Mouse (Mus musculus) neural tube, embryonic 14.5 days (tissue): ENCODE measurements around the gene Slc17a7. TPM values are rescaled to one million over a fixed set of nuclear protein-coding genes. Genes with fewer than 3 reads are reported as not detected.

ENCODE experiments used
- ATAC-seq: fragments of 200-750 bp; cut with Nextera tagmentation; 2 replicates; pipeline ENCODE4 v1.8.0; 2017; ENCODE audit warnings: low read depth, mild to moderate bottlenecking, moderate TSS enrichment, moderate library complexity
- H3K27ac ChIP-seq: fragments of 300-500 bp; sonication (generic); 2 replicates; pipeline ENCODE4 v1.5.1; 2014; ENCODE audit warnings: low read depth, mild to moderate bottlenecking, control low read depth, low read length, moderate library complexity, mixed read lengths
- H3K27me3 ChIP-seq: fragments of 300-500 bp; sonication (generic); 2 replicates; pipeline ENCODE4 v1.6.1; 2014; ENCODE audit warnings: low read length; ENCODE audit not compliant: control insufficient read depth, insufficient read depth
- H3K36me3 ChIP-seq: fragments of 300-500 bp; sonication (generic); 2 replicates; pipeline ENCODE4 v1.6.1; 2014; ENCODE audit warnings: low read length, mixed read lengths; ENCODE audit not compliant: control insufficient read depth, insufficient read depth
- H3K4me1 ChIP-seq: fragments of 300-500 bp; sonication (generic); 2 replicates; pipeline ENCODE4 v1.6.1; 2014; ENCODE audit warnings: low read length; ENCODE audit not compliant: control insufficient read depth, insufficient read depth
- H3K4me2 ChIP-seq: fragments of 300-500 bp; sonication (generic); 2 replicates; pipeline ENCODE4 v1.6.1; 2014; ENCODE audit warnings: mild to moderate bottlenecking, low read depth, low read length, control low read depth
- H3K4me3 ChIP-seq: fragments of 300-500 bp; sonication (generic); 2 replicates; pipeline ENCODE4 v1.5.1; 2014; ENCODE audit warnings: low read depth, low read length, control low read depth, mixed read lengths
- H3K9ac ChIP-seq: fragments of 300-500 bp; sonication (generic); replicated peaks from 2 replicates; pipeline ENCODE4 v1.6.1; 2014; ENCODE audit warnings: low read depth, mild to moderate bottlenecking, control low read depth, low read length, mixed read lengths
- H3K9me3 ChIP-seq: fragments of 300-500 bp; sonication (generic); 2 replicates; pipeline ENCODE4 v1.6.1; 2016; ENCODE audit warnings: low read length; ENCODE audit not compliant: control insufficient read depth
- WGBS: fragments of 180-500 bp; shearing (Covaris S2); extraction: QIAGEN DNeasy Blood & Tissue Kit; methylation state at CpG from one replicate; pipeline ENCODE4 v1.1.7; 2014; 5-methylcytosine and 5-hydroxymethylcytosine counted together
- polyA plus RNA-seq: library from polyadenylated mRNA; unstranded; fragments of >200 nt; fragmentation: Nextera tagmentation; extraction: Ambion mirVana; gene quantifications from 2 replicates; pipeline ENCODE4 v1.2.1, GENCODE M21; 2014

Slc17a7 gene
- polyA plus RNA-seq, 1 experiment from 2014 or later = not detected

- H3K9ac ChIP-seq = no peak overlapping the region
- 0 out of 2 replicates have a peak, but pooled peaks cover 18% of the 10 kb centered on the region for H3K36me3 ChIP-seq
- WGBS = 87% methylated on average over 9 of the region's 9 CpGs
- no peak overlapping the region for H3K27ac ChIP-seq
- no peak overlapping the region; the same call in 1 of the 2 replicates for H3K4me2 ChIP-seq
- H3K4me1 ChIP-seq = peaks cover 10% of the 10 kb centered on the region
- no peaks in the 10 kb centered on the region for H3K27me3 ChIP-seq
- H3K9me3 ChIP-seq = no peaks in the 10 kb centered on the region
- no peak for ATAC-seq
- no peak overlapping the region for H3K4me3 ChIP-seq
Observed at GRCm38 (mm10) chr7:45155590-45155989, 8.2 kb upstream of the Slc17a7 start.

GRCm38 (mm10) chr7:45156206-45156605 lies 7.5 kb upstream of the Slc17a7 start:
- Histone ChIP-seq H3K4me3 (no peak overlapping the region), H3K4me2 (no peak overlapping the region), H3K9me3 (no peaks in the 10 kb centered on the region), H3K36me3 (0 out of 2 replicates have a peak, but pooled peaks cover 18% of the 10 kb centered on the region), H3K9ac (no peak overlapping the region), H3K4me1 (peaks cover 10% of the 10 kb centered on the region), H3K27me3 (no peaks in the 10 kb centered on the region), H3K27ac (no peak overlapping the region)
- WGBS = 96% methylated on average over 15 of the region's 15 CpGs
- no peak for ATAC-seq

GRCm38 (mm10) chr7:45157459-45157858 lies 6.3 kb upstream of the Slc17a7 start:
- H3K9me3 ChIP-seq = no peaks in the 10 kb centered on the region
- H3K4me1 ChIP-seq = peaks cover 10% of the 10 kb centered on the region
- H3K27ac ChIP-seq = no peak overlapping the region
- H3K9ac ChIP-seq = no peak overlapping the region
- no peak overlapping the region for H3K4me2 ChIP-seq
- no peak for ATAC-seq
- 0 out of 2 replicates have a peak, but pooled peaks cover 18% of the 10 kb centered on the region for H3K36me3 ChIP-seq
- H3K4me3 ChIP-seq = no peak overlapping the region
- no peaks in the 10 kb centered on the region for H3K27me3 ChIP-seq
- 90% methylated on average over 14 of the region's 14 CpGs for WGBS

GRCm38 (mm10) chr7:45158991-45159390 lies 4.8 kb upstream of the Slc17a7 start:
- ATAC-seq = no peak
- H3K4me2 ChIP-seq = no peak overlapping the region
- H3K9me3 ChIP-seq = no peaks in the 10 kb centered on the region
- H3K9ac ChIP-seq = no peak overlapping the region
- peaks cover 10% of the 10 kb centered on the region for H3K4me1 ChIP-seq
- 94% methylated on average over 6 of the region's 6 CpGs for WGBS
- no peak overlapping the region for H3K27ac ChIP-seq
- no peak overlapping the region for H3K4me3 ChIP-seq
- H3K27me3 ChIP-seq = peaks cover 11% of the 10 kb centered on the region
- H3K36me3 ChIP-seq = 0 out of 2 replicates have a peak, but pooled peaks cover 18% of the 10 kb centered on the region

- 95% methylated on average over 6 of the region's 6 CpGs for WGBS
- Histone ChIP-seq H3K36me3 (0 out of 2 replicates have a peak, but pooled peaks cover 18% of the 10 kb centered on the region), H3K27ac (no peak overlapping the region), H3K27me3 (peaks cover 24% of the 10 kb centered on the region), H3K4me3 (no peak overlapping the region), H3K9ac (no peak overlapping the region), H3K4me2 (no peak overlapping the region), H3K4me1 (peaks cover 5% of the 10 kb centered on the region), H3K9me3 (no peaks in the 10 kb centered on the region)
- no peak for ATAC-seq
Observed at GRCm38 (mm10) chr7:45160316-45160800, 3.4 kb upstream of the Slc17a7 start.

- peaks cover 29% of the 10 kb centered on the region for H3K27me3 ChIP-seq
- H3K9me3 ChIP-seq = no peaks in the 10 kb centered on the region
- no peak overlapping the region for H3K9ac ChIP-seq
- 0 out of 2 replicates have a peak, but pooled peaks cover 18% of the 10 kb centered on the region for H3K36me3 ChIP-seq
- no peak for ATAC-seq
- 91% methylated on average over 3 of the region's 3 CpGs for WGBS
- H3K4me3 ChIP-seq = no peak overlapping the region
- no peak overlapping the region for H3K4me2 ChIP-seq
- no peak overlapping the region for H3K27ac ChIP-seq
- no peaks in the 10 kb centered on the region for H3K4me1 ChIP-seq
Observed at GRCm38 (mm10) chr7:45160866-45161265, 2.9 kb upstream of the Slc17a7 start.

GRCm38 (mm10) chr7:45161612-45162473 lies 1.9 kb upstream of the Slc17a7 start:
- peaks cover 36% of the 10 kb centered on the region for H3K27me3 ChIP-seq
- peak overlapping the region; percentile 27 for H3K4me3 ChIP-seq
- no peaks in the 10 kb centered on the region for H3K9me3 ChIP-seq
- H3K4me2 ChIP-seq = peak overlapping the region; percentile 59
- H3K36me3 ChIP-seq = 0 out of 2 replicates have a peak, but pooled peaks cover 18% of the 10 kb centered on the region
- no peaks in the 10 kb centered on the region for H3K4me1 ChIP-seq
- 4% methylated on average over 35 of the region's 35 CpGs for WGBS
- H3K9ac ChIP-seq = 0 out of 2 replicates have a peak overlapping the region, but pooled peaks have one; percentile 11
- peak; percentile 87 for ATAC-seq
- no peak overlapping the region for H3K27ac ChIP-seq

GRCm38 (mm10) chr7:45162551-45162950 lies 1.2 kb upstream of the Slc17a7 start:
- Histone ChIP-seq H3K4me1 (no peaks in the 10 kb centered on the region), H3K36me3 (0 out of 2 replicates have a peak, but pooled peaks cover 18% of the 10 kb centered on the region), H3K4me3 (peak overlapping the region; percentile 27), H3K9ac (0 out of 2 replicates have a peak overlapping the region, but pooled peaks have one; percentile 11), H3K27me3 (peaks cover 37% of the 10 kb centered on the region), H3K4me2 (peak overlapping the region; percentile 59), H3K9me3 (no peaks in the 10 kb centered on the region), H3K27ac (no peak overlapping the region)
- no peak for ATAC-seq
- WGBS = 25% methylated on average over 6 of the region's 6 CpGs
